Mouse (Mus musculus) neural tube, embryonic 11.5 days (tissue): ENCODE data around the gene Aspg. TPM values are rescaled to one million over a fixed set of nuclear protein-coding genes. Genes with fewer than 3 reads are reported as not detected.

Experiments used
- ATAC-seq: fragments of 200-750 bp; cut with Nextera tagmentation; 2 replicates; pipeline ENCODE4 v1.8.0; 2017; ENCODE audit warnings: moderate number of reproducible peaks, mild to moderate bottlenecking, moderate TSS enrichment, moderate library complexity; ENCODE audit not compliant: insufficient read depth, low FRiP score, low TSS enrichment
- DNase-seq: peaks from one replicate; pipeline ENCODE4 v3.0.0-alpha.2; 2015; ENCODE audit warnings: low spot score
- H3K27ac ChIP-seq: fragments of 300-500 bp; sonication (generic); 2 replicates; pipeline ENCODE4 v1.5.1; 2014; ENCODE audit warnings: low read depth, mild to moderate bottlenecking, low read length
- H3K27me3 ChIP-seq: fragments of 300-500 bp; sonication (generic); 2 replicates; pipeline ENCODE4 v1.6.1; 2014; ENCODE audit warnings: mild to moderate bottlenecking, low read length, mixed read lengths; ENCODE audit not compliant: control insufficient read depth, insufficient read depth
- H3K36me3 ChIP-seq: fragments of 300-500 bp; sonication (generic); 2 replicates; pipeline ENCODE4 v1.6.1; 2014; ENCODE audit warnings: mild to moderate bottlenecking, low read length, moderate library complexity, mixed read lengths; ENCODE audit not compliant: control insufficient read depth, insufficient read depth
- H3K4me1 ChIP-seq: fragments of 300-500 bp; sonication (generic); 2 replicates; pipeline ENCODE4 v1.6.1; 2014; ENCODE audit warnings: low read length, mixed read lengths; ENCODE audit not compliant: control insufficient read depth, insufficient read depth
- H3K4me2 ChIP-seq: fragments of 300-500 bp; sonication (generic); 2 replicates; pipeline ENCODE4 v1.6.1; 2014; ENCODE audit warnings: low read depth, mild to moderate bottlenecking, moderate library complexity
- H3K4me3 ChIP-seq: fragments of 300-500 bp; sonication (generic); 2 replicates; pipeline ENCODE4 v1.5.1; 2014; ENCODE audit warnings: low read depth, low read length
- H3K9ac ChIP-seq: fragments of 300-500 bp; sonication (generic); 2 replicates; pipeline ENCODE4 v1.6.1; 2014; ENCODE audit warnings: mild to moderate bottlenecking, low read length
- H3K9me3 ChIP-seq: fragments of 300-500 bp; sonication (generic); 2 replicates; pipeline ENCODE4 v1.6.1; 2016; ENCODE audit warnings: low read length; ENCODE audit not compliant: control insufficient read depth
- WGBS: fragments of 180-500 bp; shearing (Covaris S2); extraction: QIAGEN DNeasy Blood & Tissue Kit; methylation state at CpG from one replicate; pipeline ENCODE4 v1.1.7; 2014; 5-methylcytosine and 5-hydroxymethylcytosine counted together
- polyA plus RNA-seq: library from polyadenylated mRNA; unstranded; fragments of >200 nt; fragmentation: Nextera tagmentation; extraction: Ambion mirVana; gene quantifications from 2 replicates; pipeline ENCODE4 v1.2.1, GENCODE M21; 2014

Gene Aspg
- polyA plus RNA-seq, 1 experiment from 2014 or later = 0.73 TPM

DNA sequence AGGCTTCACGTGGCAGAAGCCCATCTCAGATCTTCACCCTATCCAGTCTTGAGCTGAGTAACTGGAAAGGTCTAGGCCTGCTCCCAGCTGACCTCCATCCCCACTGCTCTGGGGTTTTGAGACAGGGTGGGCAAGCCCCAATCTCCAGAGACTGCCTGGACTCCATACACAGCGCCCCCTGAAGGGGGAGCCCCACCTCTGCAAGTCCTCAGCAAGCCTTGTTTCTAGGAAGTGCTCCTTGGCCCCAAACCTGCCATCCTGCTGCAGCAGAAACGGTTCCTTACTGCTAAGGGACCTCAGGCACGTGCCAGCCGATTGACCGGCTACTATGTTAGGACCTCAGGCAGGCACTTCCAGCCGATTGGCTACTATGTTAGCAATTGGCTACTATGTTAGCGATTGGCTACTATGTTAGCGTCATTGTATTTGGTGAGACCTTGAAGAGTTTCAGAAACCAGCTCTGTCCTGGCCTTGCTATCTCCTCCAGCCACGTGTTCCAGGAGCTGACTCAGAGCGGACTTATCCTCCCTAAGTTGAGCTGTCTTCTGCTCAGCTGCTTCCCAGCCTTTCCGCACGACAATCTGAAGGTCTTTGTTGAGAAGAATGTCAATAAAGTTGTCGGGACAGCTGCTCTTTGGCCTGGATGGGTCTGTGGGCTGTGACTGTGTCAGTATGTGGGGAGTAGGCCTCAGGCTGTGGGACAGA is 20.6 kb downstream of the Aspg start:
- ATAC-seq (no peak), DNase-seq (no peak)
- H3K27ac ChIP-seq = no peak overlapping the region
- no peaks in the 10 kb centered on the region for H3K9me3 ChIP-seq
- no peak overlapping the region for H3K4me3 ChIP-seq
- H3K4me2 ChIP-seq = no peak overlapping the region
- WGBS = 58% methylated on average over 14 of the region's 14 CpGs
- H3K27me3 ChIP-seq = peaks cover 30% of the 10 kb centered on the region
- H3K9ac ChIP-seq = no peak overlapping the region
- no peaks in the 10 kb centered on the region; the same call in 1 of the 2 replicates for H3K4me1 ChIP-seq
- H3K36me3 ChIP-seq = no peaks in the 10 kb centered on the region

DNA sequence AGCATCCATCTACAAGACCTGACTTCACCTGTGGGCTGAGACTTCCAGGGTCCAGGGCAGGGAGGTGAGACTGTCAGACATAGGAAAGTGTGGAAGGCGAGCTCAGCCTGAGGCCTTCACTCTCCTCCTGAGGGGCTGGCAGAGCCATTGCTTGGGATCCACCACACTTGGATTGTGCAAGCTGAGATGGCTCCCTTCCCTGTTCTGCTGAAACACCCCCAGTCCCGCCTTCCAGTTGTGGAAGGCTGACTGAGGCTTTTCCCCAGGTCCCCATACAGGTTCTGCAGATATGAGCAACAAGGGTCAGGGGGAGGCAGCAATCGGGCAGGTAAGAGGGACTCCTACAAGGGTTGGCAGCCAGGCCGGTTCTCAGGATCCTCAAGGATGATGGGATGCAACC is 22.0 kb downstream of the Aspg start:
- Histone ChIP-seq H3K9ac (no peak overlapping the region), H3K9me3 (no peaks in the 10 kb centered on the region), H3K4me2 (no peak overlapping the region), H3K27me3 (peaks cover 35% of the 10 kb centered on the region), H3K4me1 (no peaks in the 10 kb centered on the region; the same call in 1 of the 2 replicates), H3K36me3 (no peaks in the 10 kb centered on the region), H3K4me3 (no peak overlapping the region), H3K27ac (no peak overlapping the region)
- 72% methylated on average over 4 of the region's 4 CpGs for WGBS
- DNase-seq (no peak), ATAC-seq (no peak)

DNA sequence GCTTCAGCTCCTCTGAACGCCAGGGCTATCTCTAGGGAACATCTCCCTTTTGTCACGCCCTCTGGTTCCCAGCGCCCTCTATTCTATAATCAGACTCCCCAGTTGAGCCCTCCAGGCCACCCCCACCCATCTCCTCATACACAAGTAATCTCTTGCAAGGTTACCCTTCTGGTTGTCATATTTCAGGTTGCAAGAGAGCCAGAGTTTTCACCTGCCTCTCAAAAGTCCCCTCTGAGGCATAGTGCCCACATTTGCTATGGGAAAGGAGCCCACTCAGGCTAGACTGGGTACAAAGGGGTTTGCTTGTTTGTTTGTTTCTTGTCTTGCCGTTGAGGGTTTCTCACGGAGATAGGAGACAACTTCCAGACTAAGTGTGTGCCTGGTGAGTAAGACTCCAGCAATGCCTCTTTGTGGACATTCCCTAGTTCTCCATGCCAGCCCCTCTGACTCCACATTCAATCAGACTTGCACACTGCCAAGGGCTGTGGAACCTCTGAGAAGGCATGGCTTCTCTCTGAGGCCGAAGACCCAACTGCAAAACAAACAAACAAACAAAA is 22.9 kb downstream of the Aspg start:
- 61% methylated on average over 6 of the region's 6 CpGs for WGBS
- H3K4me3 ChIP-seq = no peak overlapping the region
- peaks cover 35% of the 10 kb centered on the region for H3K27me3 ChIP-seq

DNA sequence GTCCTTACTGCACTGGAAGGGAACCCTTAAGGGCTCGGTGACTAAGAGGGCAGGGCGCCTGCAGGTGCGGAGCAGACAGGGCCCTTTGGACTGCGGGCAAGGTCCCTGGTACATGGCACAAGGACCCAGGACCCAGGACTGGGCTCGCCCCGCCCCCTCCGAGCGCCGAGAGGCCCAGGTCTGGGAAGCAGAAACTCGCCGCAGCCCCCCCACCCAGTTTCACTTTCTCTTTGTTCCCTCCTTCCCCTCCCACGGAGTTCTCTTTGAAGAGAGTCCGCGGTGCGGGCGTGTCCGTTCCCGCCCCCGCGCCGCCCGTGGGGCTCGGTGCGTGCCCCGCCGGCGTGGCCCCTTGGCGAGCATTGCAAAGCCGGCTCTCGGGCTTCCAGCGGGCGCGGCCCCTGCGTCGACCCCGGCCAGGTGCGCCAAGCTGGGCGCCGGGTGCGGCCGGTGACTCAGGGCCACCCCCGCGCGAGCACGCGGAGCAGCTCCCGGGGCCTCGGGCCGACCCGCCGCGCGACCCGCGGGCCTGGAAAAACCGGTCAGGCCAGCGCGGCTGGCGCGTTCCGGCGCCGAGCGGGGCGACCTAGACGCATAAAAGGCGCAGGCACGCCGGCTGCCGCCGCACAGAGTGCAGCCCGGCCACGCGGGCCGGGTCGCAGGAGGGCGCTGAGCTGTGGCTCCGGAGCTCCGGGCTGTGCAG is 23.8 kb downstream of the Aspg start:
- ATAC-seq (peak; percentile 71), DNase-seq (peak; percentile 72)
- H3K27ac ChIP-seq = no peak overlapping the region
- no peaks in the 10 kb centered on the region; the same call in 1 of the 2 replicates for H3K4me1 ChIP-seq
- peak overlapping the region; percentile 94 for H3K4me2 ChIP-seq
- under 1% methylated on average over 79 of the region's 79 CpGs for WGBS
- H3K9ac ChIP-seq = peak overlapping the region; percentile 82
- peaks cover 35% of the 10 kb centered on the region for H3K27me3 ChIP-seq
- peak overlapping the region; percentile 68 for H3K4me3 ChIP-seq
- H3K9me3 ChIP-seq = no peaks in the 10 kb centered on the region
- no peaks in the 10 kb centered on the region for H3K36me3 ChIP-seq

More for the DNA sequence above, 22.9 kb downstream of the Aspg start:
- H3K27ac ChIP-seq = no peak overlapping the region
- H3K4me1 ChIP-seq = no peaks in the 10 kb centered on the region; the same call in 1 of the 2 replicates
- DNase-seq (no peak), ATAC-seq (no peak)
- H3K9me3 ChIP-seq = no peaks in the 10 kb centered on the region
- H3K36me3 ChIP-seq = no peaks in the 10 kb centered on the region
- no peak overlapping the region for H3K9ac ChIP-seq
- H3K4me2 ChIP-seq = no peak overlapping the region

DNA sequence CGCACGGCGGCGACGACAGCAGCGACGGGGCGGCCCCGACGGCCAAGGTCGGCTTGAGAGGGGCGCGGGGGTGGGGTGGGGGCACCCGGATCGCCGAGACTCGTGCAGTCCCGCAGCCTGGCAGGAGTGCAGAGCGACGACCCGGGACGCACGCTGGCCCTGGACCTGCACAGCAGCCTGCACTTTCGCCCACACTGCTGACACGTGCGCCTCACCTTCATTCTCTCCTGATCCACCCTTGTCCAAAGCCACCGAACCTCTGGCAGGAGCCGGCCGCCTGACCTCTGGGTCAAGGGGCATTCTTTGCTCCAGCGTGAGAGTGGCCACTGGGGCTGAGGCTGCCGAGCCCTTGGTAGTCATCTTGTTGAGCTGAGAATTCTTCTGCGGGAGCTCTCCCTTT is 24.5 kb downstream of the Aspg start:
- 11% methylated on average over 30 of the region's 32 CpGs for WGBS
- peak overlapping the region; percentile 82 for H3K9ac ChIP-seq
- no peaks in the 10 kb centered on the region; the same call in 1 of the 2 replicates for H3K4me1 ChIP-seq
- H3K36me3 ChIP-seq = no peaks in the 10 kb centered on the region
- no peak overlapping the region for H3K27ac ChIP-seq
- peaks cover 35% of the 10 kb centered on the region for H3K27me3 ChIP-seq
- DNase-seq (no peak), ATAC-seq (peak; percentile 32)
- peak overlapping the region; percentile 68 for H3K4me3 ChIP-seq
- peak overlapping the region; percentile 94 for H3K4me2 ChIP-seq
- H3K9me3 ChIP-seq = no peaks in the 10 kb centered on the region

DNA sequence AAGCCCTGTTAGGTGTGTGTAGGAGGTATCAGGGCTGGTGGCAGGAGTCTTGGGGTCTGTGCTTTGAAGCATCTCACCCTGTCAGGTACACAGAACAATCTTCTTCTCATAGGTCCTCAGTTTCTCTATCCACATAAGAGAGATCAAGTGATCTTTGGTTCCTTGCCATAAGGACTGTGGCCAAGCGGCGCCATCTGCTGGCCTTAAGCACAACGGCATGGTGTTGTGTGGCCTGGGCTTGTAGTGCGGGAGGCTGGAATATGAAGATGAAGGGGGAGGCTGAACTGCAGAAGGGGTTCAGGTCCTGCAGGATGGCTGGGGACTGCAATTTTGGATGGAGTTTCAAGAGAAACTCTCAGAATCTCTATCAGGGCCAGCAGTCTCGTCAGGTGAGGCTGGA is 33.8 kb downstream of the Aspg start:
- no peaks in the 10 kb centered on the region for H3K9me3 ChIP-seq
- peaks cover 44% of the 10 kb centered on the region for H3K27me3 ChIP-seq
- 9% methylated on average over 5 of the region's 5 CpGs for WGBS
- no peak overlapping the region for H3K27ac ChIP-seq
- no peak overlapping the region for H3K4me3 ChIP-seq
- H3K4me2 ChIP-seq = no peak overlapping the region
- ATAC-seq (no peak), DNase-seq (peak; percentile 73)
- H3K9ac ChIP-seq = no peak overlapping the region
- H3K4me1 ChIP-seq = peaks cover 6% of the 10 kb centered on the region
- H3K36me3 ChIP-seq = no peaks in the 10 kb centered on the region

DNA sequence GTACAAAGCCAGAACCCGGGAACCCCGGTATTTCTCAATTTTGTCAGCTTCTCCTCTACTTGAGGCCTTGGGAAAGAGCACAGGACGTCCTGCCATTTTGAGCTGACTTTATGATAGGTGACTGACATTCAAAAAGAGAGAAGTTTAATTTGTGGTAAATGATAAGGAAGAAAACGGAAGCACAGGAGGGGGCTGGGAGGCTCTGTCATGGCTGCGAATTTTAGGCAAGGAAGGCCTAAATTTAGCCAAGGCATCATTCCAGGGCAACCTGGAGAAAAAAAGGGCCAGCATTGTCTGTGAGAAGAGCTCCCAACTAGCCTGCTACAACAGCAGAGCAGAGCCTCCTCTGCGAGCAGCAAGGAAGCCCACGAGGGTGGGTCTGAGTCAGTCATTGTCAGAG is 34.3 kb downstream of the Aspg start:
- WGBS = 62% methylated on average over 7 of the region's 7 CpGs
- H3K4me2 ChIP-seq = no peak overlapping the region
- DNase-seq (no peak), ATAC-seq (no peak)
- peaks cover 8% of the 10 kb centered on the region for H3K4me1 ChIP-seq
- H3K9me3 ChIP-seq = no peaks in the 10 kb centered on the region
- H3K27me3 ChIP-seq = peaks cover 47% of the 10 kb centered on the region
- no peaks in the 10 kb centered on the region for H3K36me3 ChIP-seq
- no peak overlapping the region for H3K27ac ChIP-seq
- H3K4me3 ChIP-seq = no peak overlapping the region
- H3K9ac ChIP-seq = no peak overlapping the region

DNA sequence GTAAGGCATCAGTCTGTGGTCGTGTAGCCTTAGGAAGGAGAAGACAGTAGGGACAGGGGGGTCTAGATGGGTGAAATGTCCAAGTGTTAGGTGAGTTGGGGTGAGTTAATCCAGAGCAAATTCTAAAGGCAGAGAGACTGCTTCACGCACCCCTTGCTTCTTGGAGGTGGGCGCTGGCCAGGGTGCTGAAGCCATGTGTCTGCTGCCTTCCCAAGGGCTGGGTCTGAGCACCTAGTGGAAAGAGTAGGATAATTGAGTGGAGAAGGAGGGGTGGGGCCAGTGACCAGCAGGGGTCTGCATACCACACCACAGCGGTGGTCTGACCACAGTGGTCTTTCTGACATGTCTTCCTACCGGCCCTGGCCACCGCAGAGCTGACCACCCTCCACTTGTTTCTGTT is 34.8 kb downstream of the Aspg start:
- WGBS = 2% methylated on average over 6 of the region's 6 CpGs
- H3K27me3 ChIP-seq = peaks cover 51% of the 10 kb centered on the region
- no peak overlapping the region for H3K4me2 ChIP-seq
- no peaks in the 10 kb centered on the region for H3K9me3 ChIP-seq
- no peak for ATAC-seq
- H3K27ac ChIP-seq = no peak overlapping the region
- no peak overlapping the region for H3K9ac ChIP-seq
- no peak overlapping the region for H3K4me3 ChIP-seq
- peak; percentile 67 for DNase-seq
- peaks cover 9% of the 10 kb centered on the region for H3K4me1 ChIP-seq
- H3K36me3 ChIP-seq = no peaks in the 10 kb centered on the region
